Mouse (Mus musculus): ENCODE data around the gene Elmsan1. TPM values are rescaled to one million over a fixed set of nuclear protein-coding genes. Genes with fewer than 3 reads are reported as not detected.

Elmsan1 gene
- total RNA-seq, 2 experiments from 2014 or later, result 12.3 to 13.5 TPM

DNA sequence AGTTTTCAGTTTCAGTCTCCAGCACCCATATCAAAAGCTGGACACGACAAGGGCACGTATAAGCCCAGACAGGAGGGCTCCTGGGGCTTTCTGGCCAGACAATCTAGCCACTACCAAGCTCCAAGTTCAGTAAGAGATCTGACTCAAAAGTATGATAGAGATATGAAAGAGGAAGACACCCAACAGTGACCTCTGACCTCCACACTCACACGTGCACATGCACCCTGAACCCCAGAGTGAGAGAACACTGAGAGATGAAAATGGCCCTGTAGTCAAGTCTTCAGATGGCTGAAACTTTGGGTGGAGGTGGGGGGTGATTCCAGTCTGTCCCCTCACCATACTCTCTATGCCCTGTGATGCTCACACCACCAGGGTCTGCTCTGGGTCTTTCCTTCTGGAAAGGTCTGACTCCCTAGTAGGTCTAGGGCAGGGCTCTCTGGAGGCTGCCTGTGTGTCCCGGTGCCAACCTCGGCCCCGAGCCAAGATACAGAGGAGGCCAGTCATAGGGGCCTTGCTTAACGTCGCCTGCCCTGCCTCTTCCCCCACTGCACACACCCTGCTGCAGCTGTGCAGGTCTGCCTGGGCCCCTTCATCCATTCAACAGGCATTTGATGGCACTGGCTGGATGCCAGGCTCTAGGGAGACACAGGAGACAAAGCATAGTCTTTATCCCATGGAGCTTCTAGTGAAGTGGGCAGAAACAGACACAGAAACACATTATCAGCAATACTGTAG, 37.8 kb downstream of the Elmsan1 start:
- intact Hi-C loops (cut with DNase I), result no loop called here
- DNase-seq (ENCODE audit: extremely low spot score in 1 of 2, low spot score in 2 of 2), result peak; percentile 63 to 73

DNA sequence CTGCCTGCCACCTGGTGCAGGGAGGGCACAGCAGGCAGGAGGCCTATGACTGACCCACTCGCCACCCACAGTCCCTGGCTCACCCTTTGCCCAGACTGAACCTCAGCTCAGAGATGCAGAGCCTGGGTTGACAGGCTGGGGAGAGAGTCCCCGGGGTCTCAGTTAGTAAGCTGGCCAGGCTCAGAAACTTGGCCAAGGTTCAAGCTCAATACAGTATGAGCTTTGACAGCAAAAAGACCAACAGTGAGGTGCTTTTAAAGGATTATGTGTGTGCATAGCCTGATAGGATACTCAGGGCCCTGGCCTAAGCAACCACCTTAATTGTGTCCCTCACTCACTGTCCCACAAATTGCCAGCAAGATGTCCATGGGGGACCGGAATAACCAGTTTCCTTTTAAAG, 38.6 kb downstream of the Elmsan1 start:
- DNase-seq (ENCODE audit: extremely low spot score in 1 of 2, low spot score in 2 of 2), result no peak
- intact Hi-C loops (cut with DNase I), result no loop called here

DNA sequence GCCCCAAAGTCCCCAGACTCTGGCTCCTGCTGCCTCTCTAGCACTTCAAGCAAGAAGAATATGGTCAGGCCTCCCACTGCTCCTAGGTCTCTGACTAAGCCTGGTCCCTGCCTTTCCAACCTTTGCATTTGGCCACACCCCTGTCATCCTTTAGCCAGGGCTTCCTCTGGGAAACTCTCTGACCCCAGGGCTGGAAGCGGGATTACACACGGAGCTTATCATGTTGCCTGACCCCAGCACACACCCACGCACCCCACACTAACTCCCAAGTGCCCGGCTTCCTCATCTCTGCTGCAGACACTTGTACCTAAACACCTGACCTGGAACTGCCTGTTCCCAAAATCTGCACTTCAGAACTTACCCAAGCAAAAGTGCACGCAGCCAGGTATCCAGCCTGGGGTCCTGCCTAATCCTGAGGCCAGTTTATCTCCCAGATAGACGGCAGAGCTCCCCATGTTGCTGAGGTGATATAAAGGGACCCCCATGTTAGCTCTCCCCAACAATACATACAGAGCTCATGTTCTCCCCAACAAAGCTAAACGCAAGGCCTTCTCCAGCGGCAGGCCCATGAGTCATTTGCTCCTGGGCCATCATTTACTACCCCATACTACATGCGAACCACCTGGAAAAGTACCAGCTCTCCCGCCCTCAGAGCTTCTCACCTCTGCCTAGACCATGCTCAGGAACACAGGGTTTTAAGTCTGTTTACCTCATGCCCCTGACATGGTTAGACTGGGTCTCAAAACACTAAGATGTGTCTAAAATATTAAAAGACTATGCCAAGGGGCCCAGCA, 39.8 kb downstream of the Elmsan1 start:
- no peak for DNase-seq (ENCODE audit: extremely low spot score in 1 of 2, low spot score in 2 of 2)
- intact Hi-C loops (cut with DNase I), result no loop called here

DNA sequence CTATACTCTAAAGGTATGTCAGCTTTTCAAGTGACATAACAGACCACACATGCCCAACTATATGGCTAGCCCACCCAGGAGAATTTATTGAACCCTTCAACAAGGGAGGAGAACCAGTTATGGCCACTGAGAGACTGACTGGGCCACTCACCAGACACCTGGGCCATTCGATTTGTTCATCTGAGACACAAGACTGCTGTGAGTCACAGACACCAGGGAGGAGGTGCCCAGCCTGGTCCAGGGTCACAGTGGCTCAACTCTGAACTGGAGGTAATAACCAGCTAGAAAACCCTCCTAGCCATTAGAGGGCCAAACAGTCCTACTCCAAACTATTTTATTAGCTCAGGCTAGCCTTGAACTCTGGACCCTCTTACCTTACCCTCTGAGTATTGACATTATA, 40.6 kb downstream of the Elmsan1 start:
- no peak for DNase-seq (ENCODE audit: extremely low spot score in 1 of 2, low spot score in 2 of 2)
- intact Hi-C loops (cut with DNase I), result no loop called here

DNA sequence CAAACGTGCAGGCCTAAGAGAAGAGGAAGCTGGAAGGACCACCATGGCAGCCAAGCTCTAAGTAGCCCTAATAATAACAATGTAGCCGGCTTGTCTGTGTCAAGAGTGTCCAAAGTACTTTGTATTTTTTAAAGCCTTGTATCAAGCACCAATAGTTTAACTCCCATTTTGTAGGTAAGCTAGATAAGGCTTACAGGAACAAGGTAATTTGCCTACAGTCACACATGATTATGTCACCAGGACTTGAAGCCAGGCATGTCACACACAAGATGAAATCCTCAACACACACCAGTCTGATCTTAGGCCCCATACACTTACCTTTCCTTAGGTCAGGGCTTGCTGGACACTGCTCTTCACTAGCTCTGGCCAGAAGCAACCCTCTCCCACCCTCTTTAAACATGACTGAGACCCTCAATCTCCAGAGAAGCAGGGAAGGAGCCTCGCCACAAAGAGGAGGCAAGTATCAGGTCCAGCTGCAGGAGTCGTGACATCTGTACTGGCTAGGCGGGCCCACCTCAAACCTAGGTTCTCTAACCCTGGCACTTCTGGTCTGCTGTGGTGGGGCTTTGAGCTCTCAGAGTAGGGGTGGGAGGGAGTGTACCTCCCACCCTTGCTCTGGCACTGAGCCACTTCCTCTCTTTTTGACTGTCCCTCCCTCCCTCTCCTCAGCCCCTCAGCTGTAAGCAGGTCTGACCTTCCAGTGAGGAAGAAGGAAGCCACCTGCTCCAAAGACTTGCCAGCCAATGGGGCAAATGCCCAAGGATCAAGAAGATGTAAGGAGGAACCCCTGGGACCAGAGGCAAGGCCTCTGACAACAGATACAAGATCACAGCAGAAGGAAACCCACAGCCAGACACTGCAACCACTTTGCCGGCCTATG, 41.6 kb downstream of the Elmsan1 start:
- DNase-seq (ENCODE audit: extremely low spot score in 1 of 2, low spot score in 2 of 2), result no peak
- intact Hi-C loops (cut with DNase I), result no loop called here

DNA sequence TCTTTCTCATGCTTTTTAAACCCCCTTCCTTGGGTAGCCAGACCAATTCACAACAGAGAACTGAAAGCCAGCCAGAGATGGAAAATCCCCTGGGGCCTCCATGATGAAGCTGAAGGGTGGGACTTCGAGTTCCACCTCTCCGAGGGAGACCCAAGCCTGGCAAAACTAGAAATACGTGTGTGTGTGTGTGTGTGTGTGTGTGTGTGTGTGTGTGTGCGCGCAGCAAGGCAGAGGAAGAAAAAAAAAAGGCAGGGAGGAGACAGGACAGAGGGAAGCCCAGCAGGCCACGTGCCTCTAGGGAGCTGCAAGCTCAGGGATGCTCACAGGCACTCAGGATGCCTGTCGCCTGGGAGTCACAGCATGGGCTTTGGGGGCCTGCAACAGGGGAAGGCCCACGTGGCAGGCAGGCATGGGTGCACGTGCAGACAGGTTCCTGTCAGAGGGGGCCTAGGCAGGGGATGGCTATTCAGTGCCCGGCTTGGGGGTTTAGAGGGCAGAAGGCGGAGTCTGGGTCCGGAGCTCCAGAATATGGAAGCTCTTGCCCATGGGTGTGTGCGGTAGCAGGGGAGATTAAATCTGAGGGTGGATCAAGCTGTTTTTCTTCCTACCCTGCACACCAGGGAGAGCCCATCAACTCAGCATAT, 42.4 kb downstream of the Elmsan1 start:
- DNase-seq (ENCODE audit: extremely low spot score in 1 of 2, low spot score in 2 of 2), result peak in 1 of 2 experiments; percentile 64
- intact Hi-C loops (cut with DNase I), result no loop called here

DNA sequence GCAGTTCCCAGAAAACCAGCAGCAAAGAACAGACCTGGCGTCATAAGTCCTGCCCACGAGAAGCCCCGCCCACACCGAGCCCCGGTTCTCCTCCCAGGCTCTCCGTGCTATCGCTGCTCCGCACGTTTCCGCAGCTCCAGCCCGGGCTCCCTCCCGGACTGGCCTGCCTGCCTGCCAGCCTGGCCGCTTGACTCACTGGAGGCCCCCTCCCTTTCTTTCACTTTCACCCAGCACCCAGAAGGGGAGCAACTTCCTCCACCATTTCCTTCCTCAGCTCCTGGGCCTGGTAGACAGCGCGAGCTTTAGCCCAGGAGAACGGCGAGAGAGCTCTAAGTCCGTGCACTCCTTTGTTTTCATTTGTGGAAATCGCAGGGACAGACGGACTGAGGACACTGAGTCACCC, 43.0 kb downstream of the Elmsan1 start:
- intact Hi-C loops (cut with DNase I), result no loop called here
- DNase-seq (ENCODE audit: extremely low spot score in 1 of 2, low spot score in 2 of 2), result peak; percentile 73 to 91

DNA sequence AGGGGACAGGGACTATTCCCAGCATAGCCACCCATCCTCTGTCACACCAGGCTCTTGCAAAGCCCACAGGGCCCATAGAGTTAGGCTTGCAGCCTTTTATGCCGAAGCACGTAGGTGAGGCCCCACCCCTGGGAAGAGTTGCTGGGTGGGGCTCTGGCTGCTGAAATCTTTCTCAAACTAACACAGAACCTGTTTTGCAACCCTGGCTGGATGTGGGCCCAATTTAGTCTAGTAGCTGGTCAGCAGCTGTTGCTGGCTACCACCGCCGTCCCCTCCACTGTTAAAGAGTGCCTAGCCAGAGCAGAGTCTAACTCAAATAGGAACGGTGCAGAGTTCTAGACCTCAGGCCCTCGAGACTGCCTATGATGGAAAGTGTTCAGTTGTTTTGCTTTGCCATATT, 43.8 kb downstream of the Elmsan1 start:
- DNase-seq (ENCODE audit: extremely low spot score in 1 of 2, low spot score in 2 of 2), result no peak
- intact Hi-C loops (cut with DNase I), result no loop called here

DNA sequence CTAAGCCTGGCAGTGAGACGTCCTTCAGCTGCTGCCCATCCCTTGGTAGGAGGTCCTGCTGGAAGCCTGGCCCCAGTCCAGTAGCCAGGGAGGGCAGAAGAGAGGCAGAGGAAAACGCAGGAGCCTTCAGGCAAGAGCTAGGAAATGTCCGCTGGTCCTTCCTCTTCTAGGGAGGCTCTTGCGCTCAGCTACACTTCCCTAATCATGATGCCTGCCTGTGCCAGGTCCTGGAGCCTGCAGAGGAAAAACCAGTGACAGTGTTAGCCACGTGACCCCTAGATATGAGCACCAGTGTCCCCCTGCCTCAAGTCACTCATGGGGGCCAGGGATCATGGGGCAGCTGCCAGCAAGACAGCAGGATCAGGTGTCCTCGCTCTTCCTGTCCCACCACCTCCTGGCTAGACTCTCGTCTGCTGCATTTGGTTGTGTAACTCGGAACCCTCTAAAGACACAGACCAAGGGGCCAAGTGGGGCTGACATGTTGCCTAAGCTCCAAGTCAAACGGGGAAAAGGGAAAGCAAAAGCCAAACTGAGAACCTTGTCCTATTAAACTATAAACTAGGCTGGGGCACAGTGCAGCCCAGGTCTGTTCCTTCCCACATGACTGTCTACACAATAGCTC, 44.4 kb downstream of the Elmsan1 start:
- intact Hi-C loops (cut with DNase I), result no loop called here
- DNase-seq (ENCODE audit: extremely low spot score in 1 of 2, low spot score in 2 of 2), result peak in 1 of 2 experiments; percentile 59

DNA sequence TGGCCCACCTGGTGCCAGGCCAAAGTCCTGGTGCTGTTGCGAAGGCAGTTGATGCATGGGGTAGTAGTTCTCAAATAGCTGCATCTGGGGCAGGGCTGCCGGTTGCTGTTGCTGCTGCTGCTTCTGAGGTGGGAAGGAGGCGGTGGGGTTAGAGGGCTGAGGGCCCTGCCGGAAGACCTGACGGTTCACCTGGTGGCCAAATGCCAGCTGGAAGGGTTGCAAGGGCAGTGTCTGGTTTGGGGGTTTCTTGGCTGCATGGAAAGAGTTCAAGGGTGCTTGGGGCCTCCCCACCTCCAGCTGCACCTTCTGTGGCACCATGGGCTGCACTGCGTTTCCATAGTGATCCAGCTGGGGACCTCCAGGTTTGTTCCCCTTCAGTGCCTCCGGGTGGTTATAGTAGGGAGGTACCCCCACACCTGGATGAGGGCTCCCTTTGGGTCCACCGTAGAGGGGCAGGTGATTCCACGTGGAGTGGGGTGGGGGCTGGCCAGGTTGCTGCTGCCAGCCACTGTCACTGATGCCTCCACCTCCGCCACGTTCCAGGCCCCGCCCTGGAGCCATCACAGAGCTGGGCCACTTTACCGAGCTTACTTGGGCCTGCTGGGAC, 45.3 kb downstream of the Elmsan1 start:
- DNase-seq (ENCODE audit: extremely low spot score in 1 of 2, low spot score in 2 of 2), result no peak
- intact Hi-C loops (cut with DNase I), result no loop called here

DNA sequence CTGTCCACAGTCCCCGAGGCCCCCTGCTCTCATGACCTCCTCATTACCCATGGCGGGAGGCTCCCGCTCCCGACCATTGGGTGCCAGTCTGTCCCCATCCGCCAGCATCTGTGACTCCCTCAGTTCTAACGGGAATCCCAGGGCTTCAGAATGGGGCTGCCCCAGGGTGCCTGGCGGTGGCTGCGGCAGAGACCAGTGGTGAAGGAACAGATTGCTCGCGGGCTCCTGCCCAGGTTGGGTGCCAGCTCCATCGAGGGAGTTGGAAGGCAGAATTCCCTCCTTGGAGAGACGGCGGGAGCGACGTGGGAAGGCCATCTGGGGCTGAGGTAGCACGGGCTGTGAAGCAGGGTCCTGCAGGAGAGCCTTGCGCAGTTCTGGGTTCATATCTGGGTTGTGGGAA, 45.8 kb downstream of the Elmsan1 start:
- intact Hi-C loops (cut with DNase I), result no loop called here

DNA sequence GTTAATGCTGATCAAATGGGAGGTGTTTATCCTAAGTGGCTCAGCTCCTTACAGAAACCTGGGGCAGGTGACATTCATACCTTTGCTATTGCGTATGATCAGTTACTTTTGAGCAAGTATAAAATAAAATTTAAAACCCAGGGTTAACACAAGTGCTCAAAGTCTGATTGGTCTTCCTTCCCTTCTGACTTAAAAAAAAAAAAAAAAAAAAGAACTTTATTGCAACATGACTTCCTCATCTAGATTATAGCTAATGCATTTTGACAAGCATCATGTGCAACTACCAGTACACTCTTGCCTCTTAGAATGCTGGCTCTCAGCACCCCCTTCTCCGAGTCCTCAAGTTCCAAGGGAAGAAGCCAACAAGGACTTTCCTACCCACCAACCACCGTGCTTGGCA, 46.5 kb downstream of the Elmsan1 start:
- intact Hi-C loops (cut with DNase I), result no loop called here
- no peak for DNase-seq (ENCODE audit: extremely low spot score in 1 of 2, low spot score in 2 of 2)

More for the DNA sequence above, 45.8 kb downstream of the Elmsan1 start:
- no peak for DNase-seq (ENCODE audit: extremely low spot score in 1 of 2, low spot score in 2 of 2)

DNA sequence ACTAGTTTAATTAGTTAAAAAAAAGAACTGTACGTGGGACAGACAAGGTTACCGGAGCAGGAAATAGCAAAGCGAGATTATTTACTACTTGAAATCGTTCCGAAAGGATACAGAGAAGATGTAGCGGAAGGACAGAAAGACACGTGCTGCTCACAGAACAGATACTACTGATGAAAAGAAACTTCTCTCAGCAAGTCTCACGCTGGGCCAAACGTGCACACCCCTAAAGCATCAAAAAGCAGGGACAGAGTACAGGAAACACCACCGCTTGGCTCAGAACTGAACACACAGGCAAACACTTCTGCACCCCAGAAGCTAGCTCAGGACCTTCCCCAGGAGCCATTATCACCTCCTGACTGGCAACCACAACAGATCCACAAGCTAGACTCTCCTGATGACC, 48.1 kb downstream of the Elmsan1 start:
- peak in 1 of 2 experiments; percentile 14 for DNase-seq (ENCODE audit: extremely low spot score in 1 of 2, low spot score in 2 of 2)
- intact Hi-C loops (cut with DNase I), result no loop called here

DNA sequence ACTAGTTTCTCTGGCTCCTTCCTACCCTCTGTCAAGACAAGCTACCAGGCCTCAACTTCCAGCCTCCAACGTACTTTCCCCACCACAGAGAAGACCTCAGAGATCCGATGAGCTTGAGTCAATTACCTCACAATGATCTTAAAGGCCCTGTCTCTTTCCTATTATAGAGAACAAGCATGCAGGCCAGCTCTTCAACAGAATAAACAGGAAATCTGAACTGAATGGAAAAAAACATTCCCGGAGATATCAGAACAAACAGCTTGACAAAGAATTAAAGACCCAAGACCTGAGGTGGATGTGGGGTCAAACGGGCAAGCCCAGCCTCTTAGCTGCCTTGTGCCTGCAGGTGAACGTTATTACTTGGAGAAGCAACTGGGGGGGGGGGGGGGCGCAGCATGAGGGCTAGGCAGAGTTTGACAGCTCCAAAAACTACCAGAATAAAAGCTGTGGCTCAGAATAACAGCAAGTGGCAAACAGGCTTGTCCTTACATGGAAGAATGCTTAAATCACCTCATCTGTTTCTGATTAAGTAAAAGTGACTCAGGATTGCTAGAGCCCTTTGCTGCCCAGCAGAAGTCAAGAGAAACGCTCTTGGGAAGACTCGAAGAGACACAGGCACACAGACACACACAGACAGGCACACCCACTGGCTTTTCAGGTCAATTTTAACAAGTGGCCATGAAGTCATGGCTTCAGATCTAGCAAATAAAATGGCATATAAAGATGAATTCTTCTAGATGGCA, 52.9 kb downstream of the Elmsan1 start:
- intact Hi-C loops (cut with DNase I), result no loop called here
- DNase-seq (ENCODE audit: extremely low spot score in 1 of 2, low spot score in 2 of 2), result no peak

DNA sequence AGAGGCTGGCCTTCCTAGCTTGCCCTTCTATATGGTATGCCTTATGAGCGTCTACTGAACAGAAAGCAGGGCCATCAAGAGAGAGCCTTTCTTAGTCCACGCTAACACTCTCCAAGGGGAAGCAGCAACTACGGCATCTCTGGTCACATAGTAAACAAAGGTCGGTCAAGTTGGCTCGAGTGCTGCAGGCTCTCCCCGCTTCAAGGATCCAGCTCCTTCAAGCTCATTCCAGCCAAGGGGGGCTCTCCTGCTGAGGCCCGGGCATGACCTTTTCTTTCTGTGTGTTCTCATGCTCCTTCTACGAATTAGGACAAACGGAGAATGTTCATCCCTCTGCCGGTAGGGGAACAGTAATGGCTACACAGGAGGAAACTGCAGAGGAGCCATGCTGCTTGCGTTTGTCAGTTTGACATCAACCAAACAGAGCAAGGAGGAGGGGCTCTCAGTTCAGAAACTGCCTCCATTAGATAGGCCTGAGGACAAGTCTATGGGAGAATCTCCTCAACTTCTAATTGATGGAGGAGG, 55.0 kb downstream of the Elmsan1 start:
- intact Hi-C loops (cut with DNase I), result loop anchor here (5.0 kb wide), 1 partner anchor 84 kb away; no protein-coding TSS in a partner anchor
- no peak for DNase-seq (ENCODE audit: extremely low spot score in 1 of 2, low spot score in 2 of 2)

DNA sequence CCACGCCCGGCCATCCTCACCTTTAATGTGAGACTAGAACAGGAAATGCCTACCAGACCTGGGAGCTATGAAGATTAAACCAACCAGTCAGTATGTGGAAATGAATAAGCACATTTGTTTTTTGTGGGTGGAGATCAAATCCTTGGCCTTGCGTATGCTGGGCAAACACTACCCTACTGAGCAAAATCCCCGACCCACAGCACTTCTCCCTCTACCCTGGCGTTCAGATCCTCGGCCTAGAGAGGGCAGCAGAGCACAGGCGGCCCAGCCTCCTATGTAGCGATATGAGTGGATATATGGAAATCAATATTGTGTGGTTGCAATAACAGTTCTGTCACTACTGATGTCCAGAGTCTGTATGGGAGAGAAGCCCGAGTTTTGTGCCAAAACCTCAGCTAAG, 55.5 kb downstream of the Elmsan1 start:
- intact Hi-C loops (cut with DNase I), result loop anchor here (5.0 kb wide), 1 partner anchor 84 kb away; no protein-coding TSS in a partner anchor

More for the DNA sequence above, 55.5 kb downstream of the Elmsan1 start:
- peak in 1 of 2 experiments; percentile 39 for DNase-seq (ENCODE audit: extremely low spot score in 1 of 2, low spot score in 2 of 2)

All from left cerebral cortex, postnatal 10 days (tissue).